Mouse (Mus musculus) lung, embryonic 15.5 days (tissue): Measurements from ENCODE around the gene Nrde2. TPM values are rescaled to one million over a fixed set of nuclear protein-coding genes. Genes with fewer than 3 reads are reported as not detected.

Experiments used
- ATAC-seq: fragments of 200-750 bp; cut with Nextera tagmentation; 2 replicates; pipeline ENCODE4 v1.8.0; 2017; ENCODE audit warnings: moderate number of reproducible peaks, borderline replicate concordance; ENCODE audit not compliant: low FRiP score, low TSS enrichment; ENCODE audit errors: extremely low read depth
- H3K27ac ChIP-seq: fragments of 300-500 bp; sonication (generic); 2 replicates; pipeline ENCODE4 v1.5.1; 2015; ENCODE audit warnings: moderate library complexity, mild to moderate bottlenecking, inconsistent platforms
- H3K27me3 ChIP-seq: fragments of 300-500 bp; sonication (generic); 2 replicates; pipeline ENCODE4 v1.6.1; 2015; ENCODE audit warnings: inconsistent platforms
- H3K36me3 ChIP-seq: fragments of 300-500 bp; sonication (generic); 2 replicates; pipeline ENCODE4 v1.6.1; 2015; ENCODE audit warnings: inconsistent platforms
- H3K4me1 ChIP-seq: fragments of 300-500 bp; sonication (generic); 2 replicates; pipeline ENCODE4 v1.6.1; 2015; ENCODE audit warnings: inconsistent platforms
- H3K4me2 ChIP-seq: fragments of 300-500 bp; sonication (generic); 2 replicates; pipeline ENCODE4 v1.6.1; 2015; ENCODE audit warnings: inconsistent platforms, mild to moderate bottlenecking, moderate library complexity
- H3K4me3 ChIP-seq: fragments of 300-500 bp; sonication (generic); 2 replicates; pipeline ENCODE4 v1.5.1; 2015; ENCODE audit warnings: mild to moderate bottlenecking, inconsistent platforms
- H3K9ac ChIP-seq: fragments of 300-500 bp; sonication (generic); 2 replicates; pipeline ENCODE4 v1.6.1; 2015; ENCODE audit warnings: inconsistent platforms
- H3K9me3 ChIP-seq: fragments of 300-500 bp; sonication (generic); 2 replicates; pipeline ENCODE4 v1.6.1; 2016; ENCODE audit warnings: inconsistent platforms
- WGBS: fragments of 180-500 bp; shearing (Covaris S2); methylation state at CpG from one replicate; pipeline ENCODE4 v1.1.7; 2015; 5-methylcytosine and 5-hydroxymethylcytosine counted together
- polyA plus RNA-seq: library from polyadenylated mRNA; unstranded; fragments of >200 nt; fragmentation: Nextera tagmentation; extraction: Ambion mirVana; gene quantifications from 2 replicates; pipeline ENCODE4 v1.2.1, GENCODE M21; 2015

Gene Nrde2
- polyA plus RNA-seq, 1 experiment from 2014 or later = 13.2 TPM

- Histone ChIP-seq H3K27me3 (no peaks in the 10 kb centered on the region), H3K9me3 (no peaks in the 10 kb centered on the region), H3K27ac (no peak overlapping the region), H3K36me3 (0 out of 2 replicates have a peak, but pooled peaks cover 4% of the 10 kb centered on the region), H3K9ac (no peak overlapping the region), H3K4me3 (no peak overlapping the region), H3K4me2 (no peak overlapping the region), H3K4me1 (peaks cover 24% of the 10 kb centered on the region)
- 45% methylated on average over 4 of the region's 4 CpGs for WGBS
- ATAC-seq = no peak
Measured at GRCm38 (mm10) chr12:100107436-100107835, 52.0 kb downstream of the Nrde2 start.

- Histone ChIP-seq H3K36me3 (no peaks in the 10 kb centered on the region), H3K4me2 (no peak overlapping the region), H3K27ac (no peak overlapping the region), H3K9me3 (no peaks in the 10 kb centered on the region), H3K4me3 (no peak overlapping the region), H3K4me1 (peaks cover 19% of the 10 kb centered on the region), H3K9ac (no peak overlapping the region), H3K27me3 (no peaks in the 10 kb centered on the region)
- WGBS = 10% methylated on average over 20 of the region's 20 CpGs
- ATAC-seq = peak; percentile 35; the same call in 1 of the 2 replicates
Measured at GRCm38 (mm10) chr12:100106275-100106895, 53.1 kb downstream of the Nrde2 start.

- Histone ChIP-seq H3K4me3 (no peak overlapping the region), H3K4me2 (no peak overlapping the region), H3K27me3 (no peaks in the 10 kb centered on the region), H3K27ac (no peak overlapping the region), H3K9me3 (no peaks in the 10 kb centered on the region), H3K9ac (no peak overlapping the region), H3K36me3 (no peaks in the 10 kb centered on the region), H3K4me1 (peaks cover 9% of the 10 kb centered on the region)
- 81% methylated on average over 5 of the region's 5 CpGs for WGBS
- ATAC-seq = no peak
Measured at GRCm38 (mm10) chr12:100104530-100104929, 54.9 kb downstream of the Nrde2 start.

GRCm38 (mm10) chr12:100101651-100102050 is 57.8 kb downstream of the Nrde2 start:
- no peaks in the 10 kb centered on the region for H3K9me3 ChIP-seq
- ATAC-seq = no peak
- peaks cover 7% of the 10 kb centered on the region for H3K4me1 ChIP-seq
- H3K27me3 ChIP-seq = no peaks in the 10 kb centered on the region
- H3K4me3 ChIP-seq = no peak overlapping the region
- 59% methylated on average over 3 of the region's 3 CpGs for WGBS
- H3K27ac ChIP-seq = no peak overlapping the region
- no peak overlapping the region for H3K9ac ChIP-seq
- no peak overlapping the region for H3K4me2 ChIP-seq
- H3K36me3 ChIP-seq = no peaks in the 10 kb centered on the region

GRCm38 (mm10) chr12:100100707-100101030 is 58.8 kb downstream of the Nrde2 start:
- no peak for ATAC-seq
- no peak overlapping the region for H3K27ac ChIP-seq
- no peaks in the 10 kb centered on the region for H3K27me3 ChIP-seq
- no peaks in the 10 kb centered on the region for H3K36me3 ChIP-seq
- no peak overlapping the region for H3K4me2 ChIP-seq
- no peak overlapping the region for H3K9ac ChIP-seq
- no peak overlapping the region for H3K4me3 ChIP-seq
- 65% methylated on average over 3 of the region's 3 CpGs for WGBS
- H3K9me3 ChIP-seq = no peaks in the 10 kb centered on the region
- peaks cover under 1% of the 10 kb centered on the region; the same call in 1 of the 2 replicates for H3K4me1 ChIP-seq

GRCm38 (mm10) chr12:100099971-100100706 is 59.3 kb downstream of the Nrde2 start:
- Histone ChIP-seq H3K4me3 (no peak overlapping the region), H3K36me3 (no peaks in the 10 kb centered on the region), H3K27ac (no peak overlapping the region), H3K4me1 (no peaks in the 10 kb centered on the region), H3K9ac (no peak overlapping the region), H3K4me2 (no peak overlapping the region), H3K9me3 (no peaks in the 10 kb centered on the region), H3K27me3 (no peaks in the 10 kb centered on the region)
- 46% methylated on average over 3 of the region's 3 CpGs for WGBS
- ATAC-seq = peak; percentile 50; the same call in 1 of the 2 replicates

- no peaks in the 10 kb centered on the region for H3K27me3 ChIP-seq
- no peaks in the 10 kb centered on the region for H3K4me1 ChIP-seq
- H3K4me3 ChIP-seq = no peak overlapping the region
- WGBS = 72% methylated on average over 11 of the region's 11 CpGs
- ATAC-seq = no peak
- H3K4me2 ChIP-seq = no peak overlapping the region
- no peaks in the 10 kb centered on the region for H3K9me3 ChIP-seq
- no peak overlapping the region for H3K27ac ChIP-seq
- no peaks in the 10 kb centered on the region for H3K36me3 ChIP-seq
- no peak overlapping the region for H3K9ac ChIP-seq
Measured at GRCm38 (mm10) chr12:100093046-100093445, 66.4 kb downstream of the Nrde2 start.

- Histone ChIP-seq H3K4me1 (no peaks in the 10 kb centered on the region), H3K9ac (no peak overlapping the region), H3K27me3 (no peaks in the 10 kb centered on the region), H3K36me3 (no peaks in the 10 kb centered on the region), H3K4me3 (no peak overlapping the region), H3K4me2 (no peak overlapping the region), H3K27ac (no peak overlapping the region), H3K9me3 (no peaks in the 10 kb centered on the region)
- WGBS = 73% methylated on average over 4 of the region's 4 CpGs
- ATAC-seq = no peak
Measured at GRCm38 (mm10) chr12:100090750-100091149, 68.7 kb downstream of the Nrde2 start.

GRCm38 (mm10) chr12:100089265-100089664 is 70.2 kb downstream of the Nrde2 start:
- no peaks in the 10 kb centered on the region for H3K36me3 ChIP-seq
- no peak overlapping the region for H3K27ac ChIP-seq
- H3K27me3 ChIP-seq = no peaks in the 10 kb centered on the region
- ATAC-seq = no peak
- H3K4me1 ChIP-seq = peaks cover 10% of the 10 kb centered on the region
- no peak overlapping the region for H3K9ac ChIP-seq
- H3K4me3 ChIP-seq = no peak overlapping the region
- no peaks in the 10 kb centered on the region for H3K9me3 ChIP-seq
- H3K4me2 ChIP-seq = no peak overlapping the region
- WGBS = 84% methylated on average over 5 of the region's 5 CpGs

- Histone ChIP-seq H3K9me3 (no peaks in the 10 kb centered on the region), H3K4me2 (no peak overlapping the region), H3K27ac (no peak overlapping the region), H3K4me1 (peaks cover 16% of the 10 kb centered on the region), H3K27me3 (no peaks in the 10 kb centered on the region), H3K4me3 (no peak overlapping the region), H3K9ac (no peak overlapping the region), H3K36me3 (no peaks in the 10 kb centered on the region)
- no peak for ATAC-seq
- 81% methylated on average over 3 of the region's 3 CpGs for WGBS
Measured at GRCm38 (mm10) chr12:100088026-100088425, 71.4 kb downstream of the Nrde2 start.

GRCm38 (mm10) chr12:100079636-100080286 is 79.7 kb downstream of the Nrde2 start:
- H3K36me3 ChIP-seq = no peaks in the 10 kb centered on the region

GRCm38 (mm10) chr12:100075715-100076114 is 83.7 kb downstream of the Nrde2 start:
- H3K36me3 ChIP-seq = no peaks in the 10 kb centered on the region
- 47% methylated on average over 4 of the region's 4 CpGs for WGBS
- no peaks in the 10 kb centered on the region for H3K9me3 ChIP-seq
- no peak overlapping the region for H3K4me3 ChIP-seq
- H3K9ac ChIP-seq = no peak overlapping the region
- H3K4me1 ChIP-seq = peaks cover 6% of the 10 kb centered on the region; the same call in 1 of the 2 replicates
- no peak for ATAC-seq
- H3K4me2 ChIP-seq = no peak overlapping the region
- no peaks in the 10 kb centered on the region for H3K27me3 ChIP-seq
- no peak overlapping the region for H3K27ac ChIP-seq

More at GRCm38 (mm10) chr12:100079636-100080286, 79.7 kb downstream of the Nrde2 start:
- Histone ChIP-seq H3K9me3 (no peaks in the 10 kb centered on the region), H3K4me1 (peaks cover 11% of the 10 kb centered on the region), H3K4me2 (no peak overlapping the region), H3K4me3 (no peak overlapping the region), H3K27ac (peak overlapping the region; percentile 45), H3K9ac (no peak overlapping the region), H3K27me3 (no peaks in the 10 kb centered on the region)
- ATAC-seq = peak; percentile 93
- 39% methylated on average over 8 of the region's 8 CpGs for WGBS
